Mouse (Mus musculus) skeletal muscle tissue, postnatal 0 days (tissue): Measurements from ENCODE around the gene Ccdc86. TPM values are rescaled to one million over a fixed set of nuclear protein-coding genes. Genes with fewer than 3 reads are reported as not detected.

Experiments
- polyA plus RNA-seq: library from polyadenylated mRNA; unstranded; fragments of >200 nt; fragmentation: Nextera tagmentation; extraction: Ambion mirVana; gene quantifications from 2 replicates; pipeline ENCODE4 v1.2.1, GENCODE M21; 2015

The Ccdc86 gene
- polyA plus RNA-seq, result 31.4 and 33.0 TPM in 2 replicates

GRCm38 (mm10) chr19:10949112-10949511 lies at the start of gene Ccdc86:
Ccdc86 (minus strand) TSS chr19:10949266.

GRCm38 (mm10) chr19:10993150-10993549 lies 44.1 kb upstream of the Ccdc86 start, which contains the start of gene Ms4a15:
Ms4a15 (minus strand) TSS chr19:10993250.

GRCm38 (mm10) chr19:10974238-10974865 lies 25.3 kb upstream of the Ccdc86 start, which contains the start of gene Ms4a10:
Ms4a10 (minus strand) TSS chr19:10974670.

GRCm38 (mm10) chr19:10937110-10937563 lies 11.9 kb downstream of the Ccdc86 start, which contains the start of gene Ptgdr2:
Ptgdr2 (plus strand) TSS chr19:10937160.

GRCm38 (mm10) chr19:10920532-10920931 lies 28.5 kb downstream of the Ccdc86 start, which contains the start of gene Zp1:
Zp1 (minus strand) TSS chr19:10920632.

GRCm38 (mm10) chr19:10895016-10895528 lies 54.0 kb downstream of the Ccdc86 start, which contains the start of gene Prpf19:
Prpf19 (plus strand) TSS chr19:10895231.

Other genes with a start within 250 kb of the Ccdc86 start
- gene Cd5, start 210.3 kb downstream of the Ccdc86 start, polyA plus RNA-seq, result 0.19 TPM in 2 replicates
- 0.17 TPM in 1 of 2 replicates, not detected in the other for gene Cd6, start 119.2 kb downstream of the Ccdc86 start, polyA plus RNA-seq
- 0.48 and 0.59 TPM in 2 replicates for gene Slc15a3, start 109.5 kb downstream of the Ccdc86 start, polyA plus RNA-seq
- gene Tmem132a, start 79.3 kb downstream of the Ccdc86 start, polyA plus RNA-seq, result 23.7 and 25.7 TPM in 2 replicates
- 167 and 179 TPM in 2 replicates for gene Tmem109, start 67.3 kb downstream of the Ccdc86 start, polyA plus RNA-seq
- 52.8 and 52.9 TPM in 2 replicates for gene Prpf19, start 54.0 kb downstream of the Ccdc86 start, polyA plus RNA-seq
- 1.6 and 1.8 TPM in 2 replicates for gene Zp1, start 28.6 kb downstream of the Ccdc86 start, polyA plus RNA-seq
- 0.09 and 0.11 TPM in 2 replicates for gene Ptgdr2, start 12.1 kb downstream of the Ccdc86 start, polyA plus RNA-seq
- 0.26 and 0.83 TPM in 2 replicates for gene Ms4a10, start 25.4 kb upstream of the Ccdc86 start, polyA plus RNA-seq
- not detected in 2 replicates for gene Ms4a15, start 44.0 kb upstream of the Ccdc86 start, polyA plus RNA-seq
- gene Ms4a18, start 68.8 kb upstream of the Ccdc86 start, polyA plus RNA-seq, result not detected in 2 replicates
- gene Ms4a8a, start 131.8 kb upstream of the Ccdc86 start, polyA plus RNA-seq, result 0.49 TPM in 1 of 2 replicates, not detected in the other
- gene 1700017D01Rik, start 181.6 kb upstream of the Ccdc86 start, polyA plus RNA-seq, result not detected in 2 replicates
- not detected in 2 replicates for gene 1700025F22Rik, start 216.1 kb upstream of the Ccdc86 start, polyA plus RNA-seq
- not detected in 2 replicates for gene Ms4a13, start 247.5 kb upstream of the Ccdc86 start, polyA plus RNA-seq